Mouse (Mus musculus) MEL (cell line): ENCODE data around the gene Mab21l3.

ENCODE experiments used
- CHD2 ChIP-seq: IDR thresholded peaks from 2 replicates; pipeline ENCODE4 v1.6.1; 2011; ENCODE audit warnings: low read length, improper control_type of control experiment
- MYC ChIP-seq: IDR thresholded peaks from 2 replicates; pipeline ENCODE4 v1.6.1; 2011; ENCODE audit warnings: low read depth, mild to moderate bottlenecking, low read length, improper control_type of control experiment, moderate library complexity
- POLR2A ChIP-seq, 2 experiments: IDR thresholded peaks; 2 replicates each; pipeline ENCODE4 v1.6.1; 2011 to 2012; ENCODE audit warnings: low read length in 2 of 2, mild to moderate bottlenecking in 2 of 2, control low read depth in 1 of 2, improper control_type of control experiment in 1 of 2, low read depth in 1 of 2, moderate library complexity in 1 of 2; ENCODE audit not compliant: control insufficient read depth in 1 of 2, insufficient read depth in 1 of 2, poor library complexity in 1 of 2
- POLR2AphosphoS5 ChIP-seq: IDR thresholded peaks from 2 replicates; pipeline ENCODE4 v1.6.1; 2012; ENCODE audit warnings: low read depth, borderline replicate concordance, mild to moderate bottlenecking, inconsistent platforms, low read length, moderate library complexity, mixed read lengths
- USF2 ChIP-seq, 2 experiments: IDR thresholded peaks; 2 replicates each; pipeline ENCODE4 v1.6.1; 2011 to 2012; ENCODE audit warnings: improper control_type of control experiment in 2 of 2, low read length in 2 of 2, borderline replicate concordance in 1 of 2, inconsistent platforms in 1 of 2, low read depth in 1 of 2, mild to moderate bottlenecking in 1 of 2; ENCODE audit not compliant: insufficient read depth in 1 of 2
- ZNF384 ChIP-seq: IDR thresholded peaks from 2 replicates; pipeline ENCODE4 v1.6.1; 2012; ENCODE audit warnings: low read depth, mild to moderate bottlenecking, inconsistent platforms, low read length, improper control_type of control experiment

DNA sequence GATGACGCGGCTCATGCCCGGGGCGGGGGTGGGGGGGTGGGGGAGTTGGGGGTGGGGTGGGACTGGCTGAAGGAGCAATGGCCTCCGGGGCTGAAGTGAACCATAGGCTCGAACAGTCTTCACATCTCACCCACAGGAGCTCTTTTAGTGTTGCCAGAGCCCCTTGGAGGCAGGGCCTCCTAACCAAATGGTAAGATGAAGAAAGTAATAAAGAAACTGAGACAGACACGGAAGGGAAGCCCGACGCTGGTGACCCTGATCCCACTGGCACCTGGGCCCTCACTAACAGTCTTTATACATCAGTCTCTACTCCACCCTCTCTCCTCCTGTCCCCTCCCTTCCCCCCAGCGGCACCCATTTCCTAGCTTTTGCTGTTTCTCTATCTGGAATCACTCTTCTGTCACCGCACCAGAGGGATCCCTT, 48.2 kb downstream of the Mab21l3 start:
- TF ChIP-seq CHD2 (no peak), USF2 (IDR thresholded peaks at IDR 0.05; ENCODE audit: borderline replicate concordance in 1 of 2, insufficient read depth in 1 of 2, low read depth in 1 of 2, low read length in 2 of 2) (no peak), POLR2AphosphoS5 (no peak), MYC (no peak), POLR2A (IDR thresholded peaks at IDR 0.05; ENCODE audit: control insufficient read depth in 1 of 2, insufficient read depth in 1 of 2, low read depth in 1 of 2, low read length in 2 of 2, poor library complexity in 1 of 2) (no peak), ZNF384 (no peak)
